Mouse (Mus musculus): ENCODE measurements around the gene Slk.

- TF ChIP-seq CTCF (IDR thresholded peaks at IDR 0.05; ENCODE audit: low read depth, low read length) = no peak
- no peak for TF ChIP-seq POLR2A (IDR thresholded peaks at IDR 0.05; ENCODE audit: borderline replicate concordance, low read depth, low read length)
These were observed 67.1 kb downstream of the Slk start for GRCm38 (mm10) chr19:47646508-47647120.
